Mouse (Mus musculus) c-Kit-positive CD71-positive TER-119-positive erythroid progenitor cells, embryonic 14.5 days (primary cell): ENCODE results near the gene Ssh2.

Source experiments
- DNase-seq: peaks from one replicate; pipeline ENCODE4 v3.0.0-alpha.2; 2013; ENCODE audit warnings: low spot score

Ssh2 gene

GRCm38 (mm10) chr11:77463786-77464185 lies 247.7 kb downstream of the Ssh2 start:
- no peak for DNase-seq

- no peak for DNase-seq
These were observed 248.6 kb downstream of the Ssh2 start for GRCm38 (mm10) chr11:77464684-77465083.

- no peak for DNase-seq
These were observed 249.0 kb downstream of the Ssh2 start for GRCm38 (mm10) chr11:77465111-77465510.

- DNase-seq = no peak
These were observed 250.5 kb downstream of the Ssh2 start for GRCm38 (mm10) chr11:77466544-77466943.

GRCm38 (mm10) chr11:77467157-77467556 lies 251.1 kb downstream of the Ssh2 start:
- DNase-seq = peak; percentile 40

- DNase-seq = peak; percentile 67
These were observed 251.7 kb downstream of the Ssh2 start for GRCm38 (mm10) chr11:77467784-77468183.

GRCm38 (mm10) chr11:77468397-77468796 lies 252.3 kb downstream of the Ssh2 start:
- no peak for DNase-seq

- no peak for DNase-seq
These were observed 255.3 kb downstream of the Ssh2 start for GRCm38 (mm10) chr11:77471407-77471806.

- no peak for DNase-seq
These were observed 256.7 kb downstream of the Ssh2 start for GRCm38 (mm10) chr11:77472775-77473174.

GRCm38 (mm10) chr11:77476216-77476615 lies 260.1 kb downstream of the Ssh2 start:
- DNase-seq = no peak

- DNase-seq = no peak
These were observed 260.8 kb downstream of the Ssh2 start for GRCm38 (mm10) chr11:77476895-77477294.

GRCm38 (mm10) chr11:77483043-77483442 lies 267.0 kb downstream of the Ssh2 start:
- DNase-seq = no peak

- no peak for DNase-seq
These were observed 267.6 kb downstream of the Ssh2 start for GRCm38 (mm10) chr11:77483510-77484255.

- DNase-seq = no peak
These were observed 269.1 kb downstream of the Ssh2 start for GRCm38 (mm10) chr11:77485229-77485628.

- no peak for DNase-seq
These were observed 270.7 kb downstream of the Ssh2 start for GRCm38 (mm10) chr11:77486798-77487197.

GRCm38 (mm10) chr11:77488771-77489581 lies 272.9 kb downstream of the Ssh2 start:
- no peak for DNase-seq

GRCm38 (mm10) chr11:77489591-77490235 lies 273.6 kb downstream of the Ssh2 start, which contains the start of gene Ankrd13b:
Ankrd13b (minus strand) TSS chr11:77489678.
- DNase-seq = no peak

- no peak for DNase-seq
These were observed 274.4 kb downstream of the Ssh2 start for GRCm38 (mm10) chr11:77490451-77490850.

- DNase-seq = peak; percentile 76
These were observed 275.0 kb downstream of the Ssh2 start for GRCm38 (mm10) chr11:77491123-77491501.

- DNase-seq = peak; percentile 59
These were observed 275.6 kb downstream of the Ssh2 start for GRCm38 (mm10) chr11:77491502-77492291.

- DNase-seq = peak; percentile 42
These were observed 276.3 kb downstream of the Ssh2 start for GRCm38 (mm10) chr11:77492311-77492871.
